Mouse (Mus musculus) neural tube, embryonic 14.5 days (tissue): ENCODE data around the gene Tmem72. TPM values are rescaled to one million over a fixed set of nuclear protein-coding genes. Genes with fewer than 3 reads are reported as not detected.

ENCODE experiments used
- ATAC-seq: fragments of 200-750 bp; cut with Nextera tagmentation; 2 replicates; pipeline ENCODE4 v1.8.0; 2017; ENCODE audit warnings: low read depth, mild to moderate bottlenecking, moderate TSS enrichment, moderate library complexity
- H3K27ac ChIP-seq: fragments of 300-500 bp; sonication (generic); 2 replicates; pipeline ENCODE4 v1.5.1; 2014; ENCODE audit warnings: low read depth, mild to moderate bottlenecking, control low read depth, low read length, moderate library complexity, mixed read lengths
- H3K27me3 ChIP-seq: fragments of 300-500 bp; sonication (generic); 2 replicates; pipeline ENCODE4 v1.6.1; 2014; ENCODE audit warnings: low read length; ENCODE audit not compliant: control insufficient read depth, insufficient read depth
- H3K36me3 ChIP-seq: fragments of 300-500 bp; sonication (generic); 2 replicates; pipeline ENCODE4 v1.6.1; 2014; ENCODE audit warnings: low read length, mixed read lengths; ENCODE audit not compliant: control insufficient read depth, insufficient read depth
- H3K4me1 ChIP-seq: fragments of 300-500 bp; sonication (generic); 2 replicates; pipeline ENCODE4 v1.6.1; 2014; ENCODE audit warnings: low read length; ENCODE audit not compliant: control insufficient read depth, insufficient read depth
- H3K4me2 ChIP-seq: fragments of 300-500 bp; sonication (generic); 2 replicates; pipeline ENCODE4 v1.6.1; 2014; ENCODE audit warnings: mild to moderate bottlenecking, low read depth, low read length, control low read depth
- H3K4me3 ChIP-seq: fragments of 300-500 bp; sonication (generic); 2 replicates; pipeline ENCODE4 v1.5.1; 2014; ENCODE audit warnings: low read depth, low read length, control low read depth, mixed read lengths
- H3K9ac ChIP-seq: fragments of 300-500 bp; sonication (generic); replicated peaks from 2 replicates; pipeline ENCODE4 v1.6.1; 2014; ENCODE audit warnings: low read depth, mild to moderate bottlenecking, control low read depth, low read length, mixed read lengths
- H3K9me3 ChIP-seq: fragments of 300-500 bp; sonication (generic); 2 replicates; pipeline ENCODE4 v1.6.1; 2016; ENCODE audit warnings: low read length; ENCODE audit not compliant: control insufficient read depth
- WGBS: fragments of 180-500 bp; shearing (Covaris S2); extraction: QIAGEN DNeasy Blood & Tissue Kit; methylation state at CpG from one replicate; pipeline ENCODE4 v1.1.7; 2014; 5-methylcytosine and 5-hydroxymethylcytosine counted together
- polyA plus RNA-seq: library from polyadenylated mRNA; unstranded; fragments of >200 nt; fragmentation: Nextera tagmentation; extraction: Ambion mirVana; gene quantifications from 2 replicates; pipeline ENCODE4 v1.2.1, GENCODE M21; 2014

The Tmem72 gene
- polyA plus RNA-seq, 1 experiment from 2014 or later: 0.09 TPM

- no peaks in the 10 kb centered on the region for H3K36me3 ChIP-seq
- peak within 1 kb of the TSS; percentile 57 for H3K9ac ChIP-seq
- H3K4me1 ChIP-seq: peaks cover 21% of the 10 kb centered on the region; the same call in 1 of the 2 replicates
- H3K27ac ChIP-seq: peak within 1 kb of the TSS; percentile 39; the same call in 1 of the 2 replicates
- peak within 1 kb of the TSS; percentile 68 for H3K4me2 ChIP-seq
- ATAC-seq: peak; percentile 88
- no peaks in the 10 kb centered on the region for H3K9me3 ChIP-seq
- no peaks in the 10 kb centered on the region for H3K27me3 ChIP-seq
- WGBS: under 1% methylated on average over 44 of the region's 44 CpGs
- H3K4me3 ChIP-seq: peak within 1 kb of the TSS; percentile 51
Measured at GRCm38 (mm10) chr6:116673471-116674282, 43.0 kb downstream of the Tmem72 start, which contains the start of gene Rassf4. Gene Rassf4 (minus strand): TSS chr6:116673952.

GRCm38 (mm10) chr6:116672349-116672748 lies 44.4 kb downstream of the Tmem72 start:
- H3K9ac ChIP-seq: no peak overlapping the region
- H3K9me3 ChIP-seq: no peaks in the 10 kb centered on the region
- no peaks in the 10 kb centered on the region for H3K36me3 ChIP-seq
- H3K27me3 ChIP-seq: no peaks in the 10 kb centered on the region
- ATAC-seq: no peak
- H3K4me3 ChIP-seq: no peak overlapping the region
- peaks cover 21% of the 10 kb centered on the region; the same call in 1 of the 2 replicates for H3K4me1 ChIP-seq
- WGBS: 57% methylated on average over 5 of the region's 5 CpGs
- peak overlapping the region; percentile 0; the same call in 1 of the 2 replicates for H3K4me2 ChIP-seq
- H3K27ac ChIP-seq: no peak overlapping the region

GRCm38 (mm10) chr6:116671768-116672167 lies 44.9 kb downstream of the Tmem72 start:
- Histone ChIP-seq H3K9ac (no peak overlapping the region), H3K4me1 (peaks cover 21% of the 10 kb centered on the region; the same call in 1 of the 2 replicates), H3K4me3 (no peak overlapping the region), H3K9me3 (no peaks in the 10 kb centered on the region), H3K36me3 (no peaks in the 10 kb centered on the region), H3K27me3 (no peaks in the 10 kb centered on the region), H3K27ac (peak overlapping the region; percentile 22; the same call in 1 of the 2 replicates), H3K4me2 (no peak overlapping the region; the same call in 1 of the 2 replicates)
- WGBS: 69% methylated on average over 4 of the region's 4 CpGs
- no peak for ATAC-seq

GRCm38 (mm10) chr6:116671031-116671430 lies 45.7 kb downstream of the Tmem72 start:
- peaks cover 21% of the 10 kb centered on the region; the same call in 1 of the 2 replicates for H3K4me1 ChIP-seq

GRCm38 (mm10) chr6:116670144-116670543 lies 46.6 kb downstream of the Tmem72 start:
- no peak overlapping the region for H3K4me3 ChIP-seq
- WGBS: 15% methylated on average over 6 of the region's 6 CpGs
- no peak overlapping the region; the same call in 1 of the 2 replicates for H3K9ac ChIP-seq
- H3K9me3 ChIP-seq: no peaks in the 10 kb centered on the region
- no peaks in the 10 kb centered on the region for H3K36me3 ChIP-seq
- H3K27me3 ChIP-seq: no peaks in the 10 kb centered on the region
- peaks cover 21% of the 10 kb centered on the region; the same call in 1 of the 2 replicates for H3K4me1 ChIP-seq
- no peak overlapping the region for H3K27ac ChIP-seq
- H3K4me2 ChIP-seq: peak overlapping the region; percentile 26; the same call in 1 of the 2 replicates
- ATAC-seq: no peak

More at GRCm38 (mm10) chr6:116671031-116671430, 45.7 kb downstream of the Tmem72 start:
- peak overlapping the region; percentile 39; the same call in 1 of the 2 replicates for H3K27ac ChIP-seq
- peak overlapping the region; percentile 26; the same call in 1 of the 2 replicates for H3K4me2 ChIP-seq
- H3K9me3 ChIP-seq: no peaks in the 10 kb centered on the region
- H3K4me3 ChIP-seq: no peak overlapping the region
- peak; percentile 15; the same call in 1 of the 2 replicates for ATAC-seq
- no peaks in the 10 kb centered on the region for H3K27me3 ChIP-seq
- WGBS: 6% methylated on average over 5 of the region's 5 CpGs
- H3K9ac ChIP-seq: peak overlapping the region; percentile 25; the same call in 1 of the 2 replicates
- H3K36me3 ChIP-seq: no peaks in the 10 kb centered on the region

- no peaks in the 10 kb centered on the region for H3K36me3 ChIP-seq
- H3K27me3 ChIP-seq: no peaks in the 10 kb centered on the region
- no peak overlapping the region for H3K4me2 ChIP-seq
- H3K27ac ChIP-seq: no peak overlapping the region
- WGBS: 30% methylated on average over 11 of the region's 11 CpGs
- H3K9ac ChIP-seq: no peak overlapping the region
- no peak overlapping the region for H3K4me3 ChIP-seq
- no peaks in the 10 kb centered on the region for H3K9me3 ChIP-seq
- ATAC-seq: no peak
- peaks cover 21% of the 10 kb centered on the region; the same call in 1 of the 2 replicates for H3K4me1 ChIP-seq
Measured at GRCm38 (mm10) chr6:116668682-116669470, 47.8 kb downstream of the Tmem72 start.

- 66% methylated on average over 3 of the region's 3 CpGs for WGBS
- Histone ChIP-seq H3K27me3 (no peaks in the 10 kb centered on the region), H3K27ac (no peak overlapping the region), H3K4me3 (no peak overlapping the region), H3K4me2 (no peak overlapping the region), H3K9me3 (no peaks in the 10 kb centered on the region), H3K36me3 (no peaks in the 10 kb centered on the region), H3K9ac (no peak overlapping the region), H3K4me1 (peaks cover 14% of the 10 kb centered on the region; the same call in 1 of the 2 replicates)
- no peak for ATAC-seq
Measured at GRCm38 (mm10) chr6:116667382-116667781, 49.3 kb downstream of the Tmem72 start.

GRCm38 (mm10) chr6:116666892-116667291 lies 49.8 kb downstream of the Tmem72 start:
- Histone ChIP-seq H3K9me3 (no peaks in the 10 kb centered on the region), H3K9ac (no peak overlapping the region), H3K27ac (no peak overlapping the region), H3K36me3 (no peaks in the 10 kb centered on the region), H3K4me2 (no peak overlapping the region), H3K27me3 (no peaks in the 10 kb centered on the region), H3K4me1 (peaks cover 14% of the 10 kb centered on the region; the same call in 1 of the 2 replicates), H3K4me3 (no peak overlapping the region)
- no peak for ATAC-seq
- 25% methylated on average over 3 of the region's 3 CpGs for WGBS
